Mouse (Mus musculus): Measurements from ENCODE around the gene Actr3b.

- no peak for TF ChIP-seq CTCF (IDR thresholded peaks at IDR 0.05; ENCODE audit: low read depth, low read length)
- no peak for TF ChIP-seq TAL1 (conservative IDR thresholded peaks at IDR 0.05; ENCODE audit: low read depth, low read length)
- no peak for TF ChIP-seq GATA1 (IDR thresholded peaks at IDR 0.05; ENCODE audit: borderline replicate concordance, low read length)
Measured at GRCm38 (mm10) chr5:25889746-25890382, 130.1 kb downstream of the Actr3b start.
